Mouse (Mus musculus): ENCODE data around the gene Ncapd3.
A peak's percentile ranks its signal among the peaks of the same experiment; 100 is the strongest.

Gene Ncapd3

GRCm38 (mm10) chr9:27122963-27123362, 93.0 kb downstream of the Ncapd3 start:
- DNase-seq (ENCODE audit: low spot score in 2 of 2): no peak

GRCm38 (mm10) chr9:27123947-27124346, 94.0 kb downstream of the Ncapd3 start:
- DNase-seq (ENCODE audit: low spot score in 2 of 2): no peak

- DNase-seq (ENCODE audit: low spot score in 2 of 2): no peak
Observed at GRCm38 (mm10) chr9:27125450-27125849, 95.5 kb downstream of the Ncapd3 start.

GRCm38 (mm10) chr9:27126543-27126942, 96.6 kb downstream of the Ncapd3 start:
- no peak for DNase-seq (ENCODE audit: low spot score in 2 of 2)

GRCm38 (mm10) chr9:27128629-27129028, 98.7 kb downstream of the Ncapd3 start:
- no peak for DNase-seq (ENCODE audit: low spot score in 2 of 2)

- peak in 1 of 2 experiments; percentile 33 for DNase-seq (ENCODE audit: low spot score in 2 of 2)
Observed at GRCm38 (mm10) chr9:27134410-27134809, 104.4 kb downstream of the Ncapd3 start.

- no peak for DNase-seq (ENCODE audit: low spot score in 2 of 2)
Observed at GRCm38 (mm10) chr9:27135372-27135771, 105.4 kb downstream of the Ncapd3 start.

GRCm38 (mm10) chr9:27136651-27137050, 106.7 kb downstream of the Ncapd3 start:
- DNase-seq (ENCODE audit: low spot score in 2 of 2): no peak

GRCm38 (mm10) chr9:27140432-27141065, 110.6 kb downstream of the Ncapd3 start:
- DNase-seq (ENCODE audit: low spot score in 2 of 2): no peak

- DNase-seq (ENCODE audit: low spot score in 2 of 2): no peak
Observed at GRCm38 (mm10) chr9:27144271-27144840, 114.4 kb downstream of the Ncapd3 start.

All from frontal cortex, postnatal 10 days (tissue).